9 mouse cellular contexts compared by ENCODE assay signal in the genomic region with DNA sequence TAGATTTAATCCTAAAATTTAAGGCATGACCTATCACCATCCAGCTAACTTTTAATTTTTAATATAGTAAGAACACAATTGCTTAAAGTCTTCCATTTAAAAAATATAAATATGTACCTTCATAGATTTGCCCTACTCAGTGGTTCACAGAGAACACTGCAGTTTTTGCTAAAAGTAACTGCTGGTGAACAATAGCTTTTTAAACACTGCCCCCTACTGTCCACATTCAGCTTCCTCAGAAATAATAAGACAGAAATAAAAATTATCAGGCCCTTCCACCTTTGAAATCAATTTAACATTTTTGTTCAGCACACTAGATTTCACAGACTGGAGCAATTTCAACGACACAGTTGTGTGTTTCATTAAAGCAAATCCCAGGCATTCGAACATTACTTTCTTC. TPM values are rescaled to one million over a fixed set of nuclear protein-coding genes. Genes with fewer than 3 reads are reported as not detected.
DNase-seq lines count a peak whose midpoint lies in the region; TF ChIP-seq lines count a peak whose summit lies in the region.
"Had no signal": no experiment of that assay in that cellular context is flagged by ENCODE, and none has a peak within 500 bp of the region (broad histone marks: within the 10 kb centered on the region; RNA-seq: fewer than 3 reads in every experiment).

No protein-coding gene starts in this region.

- no peaks in the 10 kb centered on the region for H3K4me1 ChIP-seq in E14TG2a.4 (replicated peaks; ENCODE audit: low read depth, low read length)

- peak; percentile 77 for TF ChIP-seq CTCF in E14TG2a.4 (conservative IDR thresholded peaks at IDR 0.05; ENCODE audit: low read length)

- no peaks in the 10 kb centered on the region for H3K27me3 ChIP-seq in E14TG2a.4 (ENCODE audit: insufficient read depth, low read length)

- peaks cover 4% of the 10 kb centered on the region; the same call in 1 of the 2 replicates for H3K9me3 ChIP-seq in E14TG2a.4 (ENCODE audit: low read length)

- no peak overlapping the region for H3K4me3 ChIP-seq in E14TG2a.4 (replicated peaks; ENCODE audit: low read length)

- DNase-seq in kidney, adult 9 months, result peak; percentile 14
- DNase-seq in kidney, postnatal 4 days, result no peak
- peak; percentile 74 for DNase-seq in 3T3-L1 (ENCODE audit: low read depth, low spot score)
- peak; percentile 54 for DNase-seq in embryo, embryonic 10.5 days (ENCODE audit: low spot score)
- no peak for DNase-seq in spleen, adult 18-20 months
- DNase-seq in cerebellum, adult 11-12 months, result no peak
- no peak for DNase-seq in adrenal gland, postnatal 36 days
- DNase-seq: gastrocnemius, postnatal 36 days had no signal

- no peaks in the 10 kb centered on the region for H3K36me3 ChIP-seq in E14TG2a.4 (ENCODE audit: insufficient read depth, low read length)

RNA-seq across cellular contexts. Expression of gene Mplkip, which starts 52.7 kb away (rescaled TPM):
- total RNA-seq in adrenal gland, postnatal 36 days (2021), result 10 to 100 TPM; 20.7 to 26.3 TPM

RNA-seq across cellular contexts. Expression of gene Sugct, which starts 53.1 kb away (rescaled TPM):
- total RNA-seq in adrenal gland, postnatal 36 days (2021), result 10 to 100 TPM in 1 of 2 experiments, 1 to 10 TPM in 1; 4.3 to 11.0 TPM

Comparison
In these comparisons a context has a peak if more than half of its experiments do, and no peak if none do; other contexts are left out.
1. DNase-seq: peak in kidney, adult 9 months (single experiment), 3T3-L1 (single experiment) and embryo, embryonic 10.5 days (single experiment); none in kidney, postnatal 4 days (0 of 2), spleen, adult 18-20 months (0 of 2), cerebellum, adult 11-12 months (single experiment) and adrenal gland, postnatal 36 days (0 of 2).